Mouse (Mus musculus): ENCODE data around the gene Klc3.
A peak's percentile ranks its signal among the peaks of the same experiment; 100 is the strongest.

Gene Klc3

GRCm38 (mm10) chr7:19403731-19404296 is at the start of gene Klc3:
TSS of gene Klc3 (minus strand) at chr7:19404104.
- peak; percentile 90 for DNase-seq

GRCm38 (mm10) chr7:19449165-19449564 is 45.3 kb upstream of the Klc3 start:
- DNase-seq: no peak

- no peak for DNase-seq
These were observed 43.8 kb upstream of the Klc3 start for GRCm38 (mm10) chr7:19447689-19448088.

- no peak for DNase-seq
These were observed 40.9 kb upstream of the Klc3 start for GRCm38 (mm10) chr7:19444801-19445200.

- peak; percentile 92 for DNase-seq
These were observed 39.4 kb upstream of the Klc3 start for GRCm38 (mm10) chr7:19443344-19443743.

GRCm38 (mm10) chr7:19441448-19442091 is 37.7 kb upstream of the Klc3 start:
- peak; percentile 81 for DNase-seq

GRCm38 (mm10) chr7:19437048-19437447 is 33.1 kb upstream of the Klc3 start:
- no peak for DNase-seq

GRCm38 (mm10) chr7:19436276-19436675 is 32.4 kb upstream of the Klc3 start:
- DNase-seq: no peak

GRCm38 (mm10) chr7:19432475-19432874 is 28.6 kb upstream of the Klc3 start:
- no peak for DNase-seq

GRCm38 (mm10) chr7:19430402-19430801 is 26.5 kb upstream of the Klc3 start:
- DNase-seq: peak; percentile 38

- DNase-seq: peak; percentile 28
These were observed 25.8 kb upstream of the Klc3 start for GRCm38 (mm10) chr7:19429726-19430125.

- DNase-seq: no peak
These were observed 24.2 kb upstream of the Klc3 start for GRCm38 (mm10) chr7:19427999-19428650.

GRCm38 (mm10) chr7:19426888-19427287 is 23.0 kb upstream of the Klc3 start:
- DNase-seq: no peak

GRCm38 (mm10) chr7:19426349-19426748 is 22.4 kb upstream of the Klc3 start:
- no peak for DNase-seq

GRCm38 (mm10) chr7:19424051-19424450 is 20.1 kb upstream of the Klc3 start:
- no peak for DNase-seq

GRCm38 (mm10) chr7:19423083-19423482 is 19.2 kb upstream of the Klc3 start:
- no peak for DNase-seq

GRCm38 (mm10) chr7:19420821-19421636 is 17.1 kb upstream of the Klc3 start:
- DNase-seq: peak; percentile 97

- DNase-seq: no peak
These were observed 16.2 kb upstream of the Klc3 start for GRCm38 (mm10) chr7:19420121-19420520.

- DNase-seq: no peak
These were observed 12.7 kb upstream of the Klc3 start for GRCm38 (mm10) chr7:19416590-19416989.

GRCm38 (mm10) chr7:19413525-19413924 is 9.6 kb upstream of the Klc3 start:
- no peak for DNase-seq

GRCm38 (mm10) chr7:19411783-19412182 is 7.9 kb upstream of the Klc3 start:
- DNase-seq: no peak

- DNase-seq: no peak
These were observed 7.0 kb upstream of the Klc3 start for GRCm38 (mm10) chr7:19410766-19411344.

GRCm38 (mm10) chr7:19409753-19410152 is 5.8 kb upstream of the Klc3 start:
- no peak for DNase-seq
